Mouse (Mus musculus): Measurements from ENCODE around the gene Pax2. TPM values are rescaled to one million over a fixed set of nuclear protein-coding genes. Genes with fewer than 3 reads are reported as not detected.

Gene Pax2
- total and polyA plus RNA-seq, 3 experiments = not detected

- peak overlapping the region; percentile 45 for H3K4me3 ChIP-seq
- H3K9ac ChIP-seq (ENCODE audit: low read depth, low read length) = no peak overlapping the region
- H3K27me3 ChIP-seq (ENCODE audit: control insufficient read depth, insufficient read depth, low read length) = peaks cover 47% of the 10 kb centered on the region
- no peaks in the 10 kb centered on the region for H3K79me2 ChIP-seq (replicated peaks; ENCODE audit: control insufficient read depth, insufficient read depth, low read length)
- TF ChIP-seq CTCF (IDR thresholded peaks at IDR 0.05) = peak; percentile 71
- TF ChIP-seq EP300 (IDR thresholded peaks at IDR 0.05; ENCODE audit: insufficient read depth, low read depth, low read length) = no peak
- H3K4me1 ChIP-seq (ENCODE audit: control insufficient read depth, insufficient read depth, low read length) = 0 out of 2 replicates have a peak, but pooled peaks cover 2% of the 10 kb centered on the region
- intact Hi-C loops (cut with DNase I) = loop anchor here (1.0 to 10.0 kb wide), 4 partner anchors 72 to 480 kb away; partner anchors contain the start of gene Lbx1
- DNase-seq = peak; percentile 40 to 58
- H3K36me3 ChIP-seq (ENCODE audit: control insufficient read depth, insufficient read depth, low read length) = no peaks in the 10 kb centered on the region
- no peak overlapping the region for H3K27ac ChIP-seq
- 4% methylated on average over 16 of the region's 16 CpGs for WGBS
Measured at GRCm38 (mm10) chr19:44754461-44755377, 1.1 kb upstream of the Pax2 start.

- Histone ChIP-seq H3K27ac (no peak overlapping the region), H3K9ac (ENCODE audit: low read depth, low read length) (no peak overlapping the region), H3K4me1 (ENCODE audit: control insufficient read depth, insufficient read depth, low read length) (0 out of 2 replicates have a peak, but pooled peaks cover 2% of the 10 kb centered on the region), H3K36me3 (ENCODE audit: control insufficient read depth, insufficient read depth, low read length) (no peaks in the 10 kb centered on the region), H3K4me3 (peak overlapping the region; percentile 45), H3K27me3 (ENCODE audit: control insufficient read depth, insufficient read depth, low read length) (peaks cover 49% of the 10 kb centered on the region), H3K79me2 (replicated peaks; ENCODE audit: control insufficient read depth, insufficient read depth, low read length) (no peaks in the 10 kb centered on the region)
- no peak for DNase-seq
- intact Hi-C loops (cut with DNase I) = loop anchor here (2.0 to 10.0 kb wide), 2 partner anchors 131 to 479 kb away; partner anchors contain the start of gene Lbx1
- under 1% methylated on average over 13 of the region's 13 CpGs for WGBS
- TF ChIP-seq CTCF (IDR thresholded peaks at IDR 0.05) (no peak), EP300 (IDR thresholded peaks at IDR 0.05; ENCODE audit: insufficient read depth, low read depth, low read length) (no peak), POLR2A (IDR thresholded peaks at IDR 0.05; ENCODE audit: insufficient read depth, low read depth, low read length) (no peak)
Measured at GRCm38 (mm10) chr19:44755378-44755692, 510 bp upstream of the Pax2 start.

GRCm38 (mm10) chr19:44756421-44757230 lies 781 bp downstream of the Pax2 start:
- no peak overlapping the region for H3K27ac ChIP-seq
- under 1% methylated on average over 68 of the region's 71 CpGs for WGBS
- H3K36me3 ChIP-seq (ENCODE audit: control insufficient read depth, insufficient read depth, low read length) = no peaks in the 10 kb centered on the region
- peak overlapping the region; percentile 45 for H3K4me3 ChIP-seq
- peak; percentile 15 to 47 for DNase-seq
- H3K4me1 ChIP-seq (ENCODE audit: control insufficient read depth, insufficient read depth, low read length) = 0 out of 2 replicates have a peak, but pooled peaks cover 2% of the 10 kb centered on the region
- peaks cover 54% of the 10 kb centered on the region for H3K27me3 ChIP-seq (ENCODE audit: control insufficient read depth, insufficient read depth, low read length)
- no peaks in the 10 kb centered on the region for H3K79me2 ChIP-seq (replicated peaks; ENCODE audit: control insufficient read depth, insufficient read depth, low read length)
- H3K9ac ChIP-seq (ENCODE audit: low read depth, low read length) = no peak overlapping the region
- TF ChIP-seq CTCF (IDR thresholded peaks at IDR 0.05) = no peak
- TF ChIP-seq EP300 (IDR thresholded peaks at IDR 0.05; ENCODE audit: insufficient read depth, low read depth, low read length) = no peak
- no peak for TF ChIP-seq POLR2A (IDR thresholded peaks at IDR 0.05; ENCODE audit: insufficient read depth, low read depth, low read length)
- intact Hi-C loops (cut with DNase I) = loop anchor here (10.0 kb wide), 1 partner anchor 478 kb away; the partner anchor contains the start of gene Lbx1

GRCm38 (mm10) chr19:44757231-44757871 lies 1.5 kb downstream of the Pax2 start:
- TF ChIP-seq POLR2A (IDR thresholded peaks at IDR 0.05; ENCODE audit: insufficient read depth, low read depth, low read length) (no peak), EP300 (IDR thresholded peaks at IDR 0.05; ENCODE audit: insufficient read depth, low read depth, low read length) (no peak)
- 2% methylated on average over 38 of the region's 38 CpGs for WGBS
- Histone ChIP-seq H3K27ac (no peak overlapping the region), H3K79me2 (replicated peaks; ENCODE audit: control insufficient read depth, insufficient read depth, low read length) (no peaks in the 10 kb centered on the region), H3K9ac (ENCODE audit: low read depth, low read length) (no peak overlapping the region), H3K36me3 (ENCODE audit: control insufficient read depth, insufficient read depth, low read length) (no peaks in the 10 kb centered on the region), H3K4me1 (ENCODE audit: control insufficient read depth, insufficient read depth, low read length) (0 out of 2 replicates have a peak, but pooled peaks cover 2% of the 10 kb centered on the region), H3K4me3 (peak overlapping the region; percentile 45; the same call in 1 of the 2 replicates), H3K27me3 (ENCODE audit: control insufficient read depth, insufficient read depth, low read length) (peaks cover 49% of the 10 kb centered on the region)
- intact Hi-C loops (cut with DNase I) = loop anchor here (10.0 kb wide), 1 partner anchor 477 kb away; the partner anchor contains the start of gene Lbx1
- no peak for DNase-seq

GRCm38 (mm10) chr19:44758846-44759245 lies 3.0 kb downstream of the Pax2 start:
- H3K27ac ChIP-seq = no peak overlapping the region
- H3K9ac ChIP-seq (ENCODE audit: low read depth, low read length) = no peak overlapping the region
- no peak overlapping the region for H3K4me3 ChIP-seq
- no peaks in the 10 kb centered on the region for H3K79me2 ChIP-seq (replicated peaks; ENCODE audit: control insufficient read depth, insufficient read depth, low read length)
- H3K27me3 ChIP-seq (ENCODE audit: control insufficient read depth, insufficient read depth, low read length) = peaks cover 39% of the 10 kb centered on the region
- H3K4me1 ChIP-seq (ENCODE audit: control insufficient read depth, insufficient read depth, low read length) = 0 out of 2 replicates have a peak, but pooled peaks cover 2% of the 10 kb centered on the region
- intact Hi-C loops (cut with DNase I) = loop anchor here (10.0 kb wide), 1 partner anchor 476 kb away; the partner anchor contains the start of gene Lbx1
- DNase-seq = peak in 1 of 2 experiments; percentile 36
- WGBS = 3% methylated on average over 28 of the region's 28 CpGs
- TF ChIP-seq POLR2A (IDR thresholded peaks at IDR 0.05; ENCODE audit: insufficient read depth, low read depth, low read length) (no peak), CTCF (IDR thresholded peaks at IDR 0.05) (no peak), EP300 (IDR thresholded peaks at IDR 0.05; ENCODE audit: insufficient read depth, low read depth, low read length) (no peak)
- H3K36me3 ChIP-seq (ENCODE audit: control insufficient read depth, insufficient read depth, low read length) = no peaks in the 10 kb centered on the region

All from heart, adult 2 months (tissue).